Comparison of ENCODE assay signal across 10 mouse cellular contexts in the genomic region with DNA sequence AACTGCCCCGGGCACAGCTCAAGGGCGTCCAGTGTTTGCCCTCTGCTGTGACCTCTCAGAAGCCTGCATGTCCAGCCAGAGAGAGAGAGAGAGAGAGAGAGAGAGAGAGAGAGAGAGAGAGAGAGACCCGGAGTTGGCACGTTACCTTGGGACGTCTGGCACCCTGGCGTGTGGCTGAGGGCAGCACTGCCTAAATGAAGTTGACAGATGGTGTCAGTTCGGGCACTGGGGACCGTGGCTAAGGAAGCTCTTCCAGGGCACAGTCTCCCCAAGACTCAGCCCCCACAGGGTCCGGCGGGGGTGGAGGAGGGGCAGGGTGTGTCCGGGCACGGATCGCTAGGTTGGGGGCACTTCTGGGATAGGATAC. TPM values are rescaled to one million over a fixed set of nuclear protein-coding genes. Genes with fewer than 3 reads are reported as not detected.
DNase-seq lines count a peak whose midpoint lies in the region; ATAC-seq and TF ChIP-seq lines count a peak whose summit lies in the region.
"Had no signal": no experiment of that assay in that cellular context is flagged by ENCODE, and none has a peak within 500 bp of the region (broad histone marks: within the 10 kb centered on the region; RNA-seq: fewer than 3 reads in every experiment).

No protein-coding gene starts in this region.

- peak; percentile 19 for DNase-seq in embryo, embryonic 11 days
- no peak for DNase-seq in embryo, embryonic 10 days (ENCODE audit: low spot score)
- DNase-seq in urinary bladder, postnatal 14 days (ENCODE audit: low spot score) = no peak
- no peak for DNase-seq in gastrocnemius, postnatal 4 days (ENCODE audit: low spot score in 2 of 2)
- DNase-seq in cerebellum, adult 9-11 months = no peak
- DNase-seq: kidney, postnatal 14 days; right cerebral cortex, adult 18-20 months had no signal

- WGBS in hindbrain, embryonic 13.5 days = 0% methylated on average over 13 of the region's 13 CpGs
- WGBS in midbrain, embryonic 13.5 days = under 1% methylated on average over 13 of the region's 13 CpGs

- peak overlapping the region; percentile 77 for H3K4me3 ChIP-seq in E14TG2a.4 (replicated peaks; ENCODE audit: low read length)
- peak overlapping the region; percentile 44 for H3K4me3 ChIP-seq in hindbrain, embryonic 13.5 days
- peak overlapping the region; percentile 45 for H3K4me3 ChIP-seq in midbrain, embryonic 13.5 days (replicated peaks)

- peak overlapping the region; percentile 67 for H3K4me2 ChIP-seq in hindbrain, embryonic 13.5 days
- H3K4me2 ChIP-seq in midbrain, embryonic 13.5 days (replicated peaks) = peak overlapping the region; percentile 70

- H3K9ac ChIP-seq in hindbrain, embryonic 13.5 days = 0 out of 2 replicates have a peak overlapping the region, but pooled peaks have one; percentile 19
- 0 out of 2 replicates have a peak overlapping the region, but pooled peaks have one; percentile 14 for H3K9ac ChIP-seq in midbrain, embryonic 13.5 days (replicated peaks)

- no peaks in the 10 kb centered on the region for H3K36me3 ChIP-seq in E14TG2a.4 (ENCODE audit: insufficient read depth, low read length)
- H3K36me3 ChIP-seq in hindbrain, embryonic 13.5 days = no peaks in the 10 kb centered on the region
- no peaks in the 10 kb centered on the region for H3K36me3 ChIP-seq in midbrain, embryonic 13.5 days

- no peaks in the 10 kb centered on the region for H3K9me3 ChIP-seq in E14TG2a.4 (ENCODE audit: low read length)
- H3K9me3 ChIP-seq in hindbrain, embryonic 13.5 days = no peaks in the 10 kb centered on the region
- no peaks in the 10 kb centered on the region for H3K9me3 ChIP-seq in midbrain, embryonic 13.5 days

- TF ChIP-seq CTCF in E14TG2a.4 (conservative IDR thresholded peaks at IDR 0.05; ENCODE audit: low read length) = no peak

- H3K27ac ChIP-seq in hindbrain, embryonic 13.5 days = 0 out of 2 replicates have a peak overlapping the region, but pooled peaks have one; percentile 23
- H3K27ac ChIP-seq in midbrain, embryonic 13.5 days = no peak overlapping the region

- peaks cover 95% of the 10 kb centered on the region for H3K27me3 ChIP-seq in E14TG2a.4 (ENCODE audit: insufficient read depth, low read length)
- peaks cover 99% of the 10 kb centered on the region for H3K27me3 ChIP-seq in hindbrain, embryonic 13.5 days
- peaks cover 100% of the 10 kb centered on the region for H3K27me3 ChIP-seq in midbrain, embryonic 13.5 days

- 0 out of 2 replicates have a peak, but pooled peaks have one; percentile 11 for ATAC-seq in hindbrain, embryonic 13.5 days (ENCODE audit: low FRiP score)
- ATAC-seq in midbrain, embryonic 13.5 days = peak; percentile 13

- peaks cover 52% of the 10 kb centered on the region for H3K4me1 ChIP-seq in E14TG2a.4 (replicated peaks; ENCODE audit: low read depth, low read length)
- H3K4me1 ChIP-seq in hindbrain, embryonic 13.5 days (replicated peaks) = peaks cover 34% of the 10 kb centered on the region
- peaks cover 39% of the 10 kb centered on the region for H3K4me1 ChIP-seq in midbrain, embryonic 13.5 days (replicated peaks)

RNA-seq across cellular contexts. Expression of gene Foxf2, which starts 0.7 kb away (rescaled TPM):
- 4.7 and 5.5 TPM in 2 replicates for polyA plus RNA-seq in hindbrain, embryonic 13.5 days (2015; fragmentation: Nextera tagmentation; extraction: Ambion mirVana)
- 4.3 and 5.0 TPM in 2 replicates for polyA plus RNA-seq in midbrain, embryonic 13.5 days (2015; fragmentation: Nextera tagmentation; extraction: Ambion mirVana)
- total RNA-seq in gastrocnemius, postnatal 4 days (2021) = under 1 TPM; 0.21 to 0.29 TPM
